Mouse (Mus musculus): ENCODE data around the gene Thsd4.

- TF ChIP-seq CTCF (IDR thresholded peaks at IDR 0.05) (no peak), EP300 (IDR thresholded peaks at IDR 0.05) (no peak)
These were observed 456.7 kb downstream of the Thsd4 start for GRCm38 (mm10) chr9:60065184-60065583.
